Mouse (Mus musculus) yolk sac, embryonic 10.5 days (tissue): Measurements from ENCODE around the gene Lrp5.
"Not testable (repeated sequence)": the region's sequence is repeated elsewhere in the genome, so short reads cannot be mapped to it uniquely, and the experiment has no call there.

Source experiments
- DNase-seq: peaks from one replicate; pipeline ENCODE4 v3.0.0-alpha.2; 2017; ENCODE audit warnings: low spot score

The Lrp5 gene

DNA sequence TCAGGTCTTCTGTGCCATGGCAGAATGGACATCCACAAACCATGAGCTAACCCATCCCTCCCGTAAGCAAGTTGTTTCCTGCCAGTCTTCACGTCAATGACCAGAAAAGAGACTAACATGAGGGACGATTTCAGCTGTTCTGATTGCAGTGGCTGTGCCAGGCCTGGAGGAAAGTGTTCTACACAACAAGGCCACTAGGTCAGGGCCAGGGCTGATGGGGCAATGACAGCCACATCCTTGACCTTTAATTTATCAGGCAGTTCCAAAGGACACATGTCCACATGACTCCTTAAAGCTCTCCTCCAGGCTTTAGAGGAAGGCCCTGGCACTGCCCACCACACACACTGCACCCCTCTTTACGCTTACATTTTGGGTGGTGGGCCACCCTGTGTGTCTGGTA, 9.1 kb upstream of the Lrp5 start:
- no peak for DNase-seq

DNA sequence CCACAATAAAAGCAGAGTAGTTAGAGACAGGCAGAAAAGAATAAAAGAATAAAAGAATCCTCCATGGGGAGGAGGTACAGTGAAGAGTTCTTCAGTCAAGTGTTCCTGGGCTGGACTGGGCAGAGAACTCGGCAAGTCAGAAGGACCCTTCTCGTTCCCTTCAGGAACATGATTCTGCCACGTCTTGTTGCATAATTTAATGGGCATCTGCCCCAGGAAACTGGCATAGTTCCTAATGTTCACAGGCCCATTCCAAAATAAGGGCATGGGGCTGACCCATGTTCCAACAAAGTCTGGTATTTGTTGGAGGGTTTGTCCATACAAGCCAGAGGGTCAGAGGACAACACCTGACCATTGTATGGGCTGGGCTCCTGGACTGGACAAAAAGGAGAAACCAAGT, 8.6 kb upstream of the Lrp5 start:
- no peak for DNase-seq

DNA sequence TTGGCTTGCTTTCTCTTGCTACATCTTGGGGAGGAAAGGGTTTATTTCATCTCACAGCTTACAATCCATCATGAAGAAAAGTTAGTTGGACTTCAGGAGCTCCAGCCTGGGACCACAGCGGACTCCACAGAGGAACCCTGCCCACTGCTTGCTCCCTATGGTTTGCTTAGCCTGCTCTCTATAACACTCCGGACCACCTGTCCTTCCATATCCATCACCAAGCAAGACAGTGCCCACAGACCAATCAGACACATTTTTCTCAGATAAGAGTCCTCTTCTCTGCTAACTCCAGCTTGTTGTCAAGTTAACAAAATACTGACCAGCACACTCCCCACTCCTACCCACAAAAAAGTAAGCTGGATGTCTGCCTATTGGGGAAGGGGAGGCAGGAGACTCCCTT, 8.1 kb upstream of the Lrp5 start:
- DNase-seq: no peak

- peak; percentile 38 for DNase-seq
Observed at GRCm38 (mm10) chr19:3692414-3693145, 6.2 kb upstream of the Lrp5 start.

DNA sequence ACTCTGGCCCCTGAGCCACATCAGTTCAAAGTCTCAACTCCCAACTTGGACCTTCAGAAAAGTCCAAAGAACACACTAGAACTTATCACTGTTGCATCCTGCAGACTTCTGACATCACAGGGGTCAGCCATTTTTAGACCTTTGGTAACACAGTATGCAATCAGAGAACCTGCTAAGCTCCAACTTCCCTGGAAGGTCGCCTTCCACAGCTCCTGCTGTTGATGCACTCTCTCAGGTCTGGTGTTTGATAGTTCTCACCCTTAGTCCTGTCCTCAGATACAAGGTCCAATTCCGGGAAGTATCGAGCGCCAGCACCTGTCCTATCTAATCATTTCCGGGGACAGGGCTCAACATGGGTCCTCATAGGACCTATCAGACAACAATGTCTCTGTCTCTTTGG, 5.0 kb upstream of the Lrp5 start:
- no peak for DNase-seq

DNA sequence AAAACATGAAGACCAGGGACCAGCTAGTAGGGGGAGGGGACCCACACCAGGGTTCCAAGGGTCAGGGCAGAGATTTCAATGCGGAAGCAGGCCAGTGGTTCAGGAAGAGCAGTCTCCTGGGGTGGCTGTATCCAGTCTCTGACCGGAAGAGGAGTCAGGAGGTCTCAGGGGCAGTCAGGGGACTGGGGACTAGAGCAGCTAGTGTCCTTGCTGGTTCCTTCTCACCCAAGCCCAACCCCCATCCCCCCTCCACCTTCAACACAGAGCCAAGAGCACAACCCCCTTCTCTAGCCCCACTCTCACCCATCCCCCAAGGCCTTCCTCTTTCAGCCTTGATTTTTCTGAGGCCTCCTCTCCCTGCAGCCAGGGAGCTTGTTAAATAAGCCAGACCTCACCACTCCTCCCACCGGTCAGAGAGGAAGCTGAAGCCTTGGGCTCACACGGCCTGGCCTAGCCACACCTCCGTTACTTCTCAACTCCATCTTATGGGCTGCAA, 1.4 kb upstream of the Lrp5 start:
- DNase-seq: peak; percentile 87

- no peak for DNase-seq
Observed at GRCm38 (mm10) chr19:3685611-3686214, 651 bp downstream of the Lrp5 start.

- DNase-seq: peak; percentile 45
Observed at GRCm38 (mm10) chr19:3684957-3685580, 1.3 kb downstream of the Lrp5 start.

DNA sequence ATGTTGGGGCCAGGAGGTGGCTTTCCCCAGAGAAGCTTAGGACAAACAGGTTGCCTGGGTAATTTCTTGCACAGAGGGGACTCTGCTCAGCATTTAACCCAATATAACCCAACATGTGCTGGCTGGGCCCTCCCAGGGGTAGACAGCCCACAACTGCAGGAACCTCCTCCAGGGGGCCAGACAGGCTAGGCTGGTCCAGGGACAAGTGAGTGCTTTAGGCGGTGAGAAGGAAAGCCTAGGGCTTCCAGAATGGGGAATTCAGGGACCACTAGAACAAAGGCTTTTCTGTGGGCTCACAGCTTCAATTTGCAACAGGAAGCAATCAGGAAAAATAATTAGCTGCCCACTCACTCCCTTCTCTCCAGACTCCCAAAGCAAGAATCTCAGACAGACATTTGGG, 1.9 kb downstream of the Lrp5 start:
- DNase-seq: no peak

- DNase-seq: no peak
Observed at GRCm38 (mm10) chr19:3681310-3681934, 4.9 kb downstream of the Lrp5 start.

GRCm38 (mm10) chr19:3680732-3681131, 5.6 kb downstream of the Lrp5 start:
- no peak for DNase-seq

DNA sequence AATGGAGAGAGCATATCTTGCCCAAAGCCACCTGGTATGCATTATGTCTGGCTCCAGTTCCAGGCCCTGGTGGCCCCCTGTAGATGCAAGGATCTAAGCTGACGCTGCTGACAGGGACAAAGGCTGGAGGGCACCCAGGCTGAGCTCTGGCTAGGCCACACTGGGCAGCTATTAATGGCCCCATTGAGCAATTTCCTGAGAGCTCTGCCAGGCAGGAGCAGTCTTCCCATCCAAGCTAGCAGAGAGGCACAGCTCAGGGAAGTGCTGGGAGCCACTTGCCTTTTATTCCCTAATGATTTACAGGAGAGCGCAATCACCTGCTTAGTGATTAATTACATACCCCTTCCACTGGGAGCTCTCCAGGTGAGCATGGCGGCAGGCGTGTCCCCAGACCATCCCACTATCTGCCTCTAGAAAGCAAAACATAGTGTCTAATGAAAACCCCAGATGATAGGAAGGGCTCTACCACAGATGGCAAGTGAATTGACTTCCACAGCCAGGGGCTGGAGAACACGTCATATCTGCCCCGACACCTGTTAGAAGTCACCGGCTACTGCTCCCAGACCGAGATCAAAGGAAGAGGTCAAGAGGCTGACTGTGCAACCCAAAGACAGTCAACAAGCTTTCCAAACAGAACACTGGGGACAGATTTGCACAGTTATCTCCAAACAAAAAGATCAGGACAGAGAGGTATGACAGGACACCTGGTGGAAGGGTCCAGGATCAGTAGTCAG, 12.1 kb downstream of the Lrp5 start:
- DNase-seq: peak; percentile 83

- DNase-seq: no peak
Observed at GRCm38 (mm10) chr19:3673149-3673548, 13.2 kb downstream of the Lrp5 start.

GRCm38 (mm10) chr19:3669100-3669499, 17.3 kb downstream of the Lrp5 start:
- no peak for DNase-seq

GRCm38 (mm10) chr19:3668551-3668950, 17.8 kb downstream of the Lrp5 start:
- DNase-seq: no peak

DNA sequence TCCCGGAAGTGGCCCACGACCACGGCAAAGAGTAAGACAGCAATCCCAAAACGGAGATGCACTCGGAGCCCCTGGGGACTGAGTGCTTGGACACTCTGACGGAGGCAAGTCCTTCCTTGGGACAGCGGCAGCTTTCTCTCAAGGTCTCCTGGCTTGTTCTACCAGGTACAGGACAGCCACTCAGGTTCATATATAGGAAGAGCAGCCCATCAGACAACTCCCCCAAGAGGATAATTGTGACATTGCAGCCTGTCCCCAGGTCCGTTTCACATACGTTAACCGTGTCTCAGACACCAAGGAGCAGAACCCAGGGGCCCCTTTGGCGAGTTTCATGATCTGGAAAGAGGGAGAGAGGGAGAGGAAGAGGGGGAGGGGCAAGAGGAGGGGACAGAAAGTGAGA, 18.4 kb downstream of the Lrp5 start:
- no peak for DNase-seq

GRCm38 (mm10) chr19:3667155-3667895, 19.0 kb downstream of the Lrp5 start:
- no peak for DNase-seq

DNA sequence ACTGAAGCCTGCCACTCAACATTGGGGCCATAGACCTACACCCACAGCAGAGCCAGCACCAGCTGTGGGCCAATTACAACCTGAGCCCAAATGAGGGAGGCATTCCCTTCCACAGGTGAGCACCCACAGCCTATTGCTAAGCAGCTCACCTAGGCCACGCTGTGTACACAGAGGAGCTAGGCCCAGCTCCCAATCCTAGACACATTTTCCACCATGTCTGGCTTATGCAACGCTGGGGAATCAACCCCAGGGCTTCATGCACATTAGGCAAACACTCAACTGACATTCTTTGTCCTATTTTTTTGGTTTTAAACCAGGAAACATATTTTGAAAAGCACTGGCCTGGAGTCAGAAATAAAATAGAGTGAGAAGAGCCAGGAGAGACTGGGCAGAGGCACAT, 19.7 kb downstream of the Lrp5 start:
- no peak for DNase-seq

DNA sequence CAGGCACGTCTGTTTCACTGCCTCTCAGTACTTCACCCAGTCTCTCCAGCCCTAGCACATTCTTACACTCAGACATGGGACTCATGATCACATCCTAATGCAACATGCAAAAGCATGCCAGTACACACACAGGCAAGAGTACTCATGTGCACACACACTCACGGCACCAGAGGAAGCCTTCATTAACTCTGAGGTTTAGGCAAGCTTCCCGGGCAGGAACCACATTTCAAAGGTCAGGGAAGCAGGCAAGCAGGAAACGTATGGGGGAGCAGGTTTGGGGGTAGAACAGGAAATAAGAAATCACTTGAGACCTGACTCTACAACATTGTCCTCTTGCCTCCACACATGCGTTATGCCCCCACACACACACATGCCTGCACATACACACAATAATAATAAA, 20.9 kb downstream of the Lrp5 start:
- peak; percentile 37 for DNase-seq

DNA sequence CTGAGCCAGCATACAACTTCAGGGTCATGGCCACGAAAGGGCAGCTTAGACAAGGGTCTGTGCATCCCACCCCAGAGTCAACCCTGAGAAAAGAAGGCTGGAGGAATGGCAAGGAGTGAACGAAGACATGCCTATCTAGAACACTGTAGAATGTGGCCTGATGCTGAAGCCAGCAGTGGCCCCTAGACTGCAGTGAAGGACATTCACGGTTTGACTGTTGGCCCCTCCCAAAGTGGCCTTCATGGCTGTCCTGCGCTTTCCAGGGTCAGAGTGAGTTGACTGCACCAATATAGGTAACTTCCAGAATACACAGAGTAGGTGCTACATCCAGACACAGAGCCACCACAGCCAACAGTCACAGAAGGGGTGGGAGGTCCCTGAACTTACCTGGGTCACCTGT, 28.4 kb downstream of the Lrp5 start:
- DNase-seq: no peak

GRCm38 (mm10) chr19:3657065-3657464, 29.3 kb downstream of the Lrp5 start:
- not testable (repeated sequence) for DNase-seq
